Mouse (Mus musculus) hindbrain, postnatal 0 days (tissue): Measurements from ENCODE around the gene Ublcp1. TPM values are rescaled to one million over a fixed set of nuclear protein-coding genes. Genes with fewer than 3 reads are reported as not detected.

Experiments used
- ATAC-seq: fragments of 200-750 bp; cut with Nextera tagmentation; 2 replicates; pipeline ENCODE4 v1.8.0; 2017; ENCODE audit warnings: mild to moderate bottlenecking, moderate TSS enrichment, moderate library complexity
- DNase-seq: peaks from one replicate; pipeline ENCODE4 v3.0.0-alpha.2; 2015; ENCODE audit warnings: low spot score
- H3K27ac ChIP-seq: fragments of 300-500 bp; sonication (generic); 2 replicates; pipeline ENCODE4 v1.5.1; 2014; ENCODE audit warnings: mild to moderate bottlenecking
- H3K27me3 ChIP-seq: fragments of 300-500 bp; sonication (generic); 2 replicates; pipeline ENCODE4 v1.6.1; 2014; ENCODE audit warnings: low read length, mixed read lengths; ENCODE audit not compliant: insufficient read depth
- H3K36me3 ChIP-seq: fragments of 300-500 bp; sonication (generic); 2 replicates; pipeline ENCODE4 v1.6.1; 2014; ENCODE audit warnings: low read length, mixed read lengths; ENCODE audit not compliant: insufficient read depth
- H3K4me1 ChIP-seq: fragments of 300-500 bp; sonication (generic); 2 replicates; pipeline ENCODE4 v1.6.1; 2014; ENCODE audit warnings: antibody characterized with exemption, low read length, mixed read lengths; ENCODE audit not compliant: insufficient read depth
- H3K4me2 ChIP-seq: fragments of 300-500 bp; sonication (generic); 2 replicates; pipeline ENCODE4 v1.6.1; 2014; ENCODE audit warnings: low read depth, mild to moderate bottlenecking, low read length, moderate library complexity, mixed read lengths
- H3K4me3 ChIP-seq: fragments of 300-500 bp; sonication (generic); 2 replicates; pipeline ENCODE4 v1.5.1; 2014; ENCODE audit warnings: low read length
- H3K9ac ChIP-seq: fragments of 300-500 bp; sonication (generic); replicated peaks from 2 replicates; pipeline ENCODE4 v1.6.1; 2014; ENCODE audit warnings: mild to moderate bottlenecking, low read length, moderate library complexity, mixed read lengths
- H3K9me3 ChIP-seq: fragments of 300-500 bp; sonication (generic); 2 replicates; pipeline ENCODE4 v1.6.1; 2016; ENCODE audit warnings: low read length, mixed read lengths
- CTCF ChIP-seq: IDR thresholded peaks from 2 replicates; pipeline ENCODE4 v1.5.1; 2016; ENCODE audit warnings: antibody characterized with exemption, control low read depth, low read depth
- WGBS: fragments of 180-500 bp; shearing (Covaris S2); extraction: QIAGEN DNeasy Blood & Tissue Kit; methylation state at CpG from one replicate; pipeline ENCODE4 v1.1.7; 2014; 5-methylcytosine and 5-hydroxymethylcytosine counted together
- polyA plus RNA-seq: library from polyadenylated mRNA; unstranded; fragments of >200 nt; fragmentation: Nextera tagmentation; extraction: Ambion mirVana; gene quantifications from 2 replicates; pipeline ENCODE4 v1.2.1, GENCODE M21; 2015
- total RNA-seq: library from RNA; depleted of rRNA; stranded (reverse); fragments of >200 nt; gene quantifications from 2 replicates; pipeline ENCODE4 v1.2.3, GENCODE M21; 2014; rRNA removed

The Ublcp1 gene
- total RNA-seq: 19.9 and 23.6 TPM in 2 replicates
- polyA plus RNA-seq: 48.8 and 50.4 TPM in 2 replicates

DNA sequence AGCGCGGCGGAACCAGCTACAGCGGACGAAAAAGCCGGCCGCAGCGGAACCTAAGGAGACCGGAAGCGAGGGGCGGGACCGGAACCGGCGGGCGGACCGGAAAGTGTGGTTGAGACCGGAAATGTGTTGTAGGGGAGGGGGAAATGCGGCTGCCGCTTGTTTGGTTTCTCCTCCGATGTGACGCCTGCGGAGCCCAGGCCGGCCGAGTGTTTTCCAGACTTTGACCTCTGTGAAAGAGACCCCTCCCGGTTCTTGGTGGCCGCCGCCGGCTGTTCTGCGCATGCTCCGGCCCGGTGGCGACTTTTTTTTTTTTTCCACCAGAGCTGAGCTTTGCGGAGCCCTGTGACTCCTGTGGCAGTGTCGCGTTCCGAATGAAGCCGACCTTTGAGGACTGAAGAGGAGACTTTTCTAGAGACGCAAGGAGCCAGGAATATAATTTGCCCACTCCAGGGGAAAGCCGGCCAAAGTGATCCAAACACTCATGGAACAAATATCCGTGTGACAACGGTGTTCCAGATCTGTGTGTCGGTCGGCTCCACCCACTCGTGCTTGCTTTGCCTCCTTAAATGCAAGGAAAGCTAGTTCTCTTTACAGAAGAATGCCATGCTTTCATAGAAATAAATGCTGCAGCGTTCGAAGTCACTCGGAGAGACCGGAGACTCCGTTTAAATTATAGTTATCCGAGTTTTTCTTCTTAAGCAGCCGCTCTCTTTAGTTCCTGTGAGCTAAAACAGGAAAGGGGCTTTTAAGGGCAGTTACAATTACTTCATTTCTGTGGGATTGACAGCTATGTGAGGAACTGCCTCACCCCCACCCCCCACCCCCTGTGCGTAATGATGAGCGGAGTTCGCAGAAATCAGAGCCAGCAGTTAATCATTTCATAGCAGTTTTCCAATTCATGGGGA, at the start of gene Ublcp1:
Gene Ublcp1, minus strand, starts transcription at position 67 of the 905 bp plus-strand sequence.
- H3K4me2 ChIP-seq: peak within 1 kb of the TSS; percentile 89
- peak within 1 kb of the TSS; percentile 83 for H3K9ac ChIP-seq
- ATAC-seq (peak; percentile 96), DNase-seq (peak; percentile 97)
- H3K36me3 ChIP-seq: no peaks in the 10 kb centered on the region
- H3K27me3 ChIP-seq: no peaks in the 10 kb centered on the region
- no peaks in the 10 kb centered on the region for H3K9me3 ChIP-seq
- TF ChIP-seq CTCF: peak; percentile 12; the same call in 1 of the 2 replicates
- peak within 1 kb of the TSS; percentile 90 for H3K4me3 ChIP-seq
- no peaks in the 10 kb centered on the region for H3K4me1 ChIP-seq
- under 1% methylated on average over 54 of the region's 54 CpGs for WGBS
- peak within 1 kb of the TSS; percentile 89 for H3K27ac ChIP-seq

DNA sequence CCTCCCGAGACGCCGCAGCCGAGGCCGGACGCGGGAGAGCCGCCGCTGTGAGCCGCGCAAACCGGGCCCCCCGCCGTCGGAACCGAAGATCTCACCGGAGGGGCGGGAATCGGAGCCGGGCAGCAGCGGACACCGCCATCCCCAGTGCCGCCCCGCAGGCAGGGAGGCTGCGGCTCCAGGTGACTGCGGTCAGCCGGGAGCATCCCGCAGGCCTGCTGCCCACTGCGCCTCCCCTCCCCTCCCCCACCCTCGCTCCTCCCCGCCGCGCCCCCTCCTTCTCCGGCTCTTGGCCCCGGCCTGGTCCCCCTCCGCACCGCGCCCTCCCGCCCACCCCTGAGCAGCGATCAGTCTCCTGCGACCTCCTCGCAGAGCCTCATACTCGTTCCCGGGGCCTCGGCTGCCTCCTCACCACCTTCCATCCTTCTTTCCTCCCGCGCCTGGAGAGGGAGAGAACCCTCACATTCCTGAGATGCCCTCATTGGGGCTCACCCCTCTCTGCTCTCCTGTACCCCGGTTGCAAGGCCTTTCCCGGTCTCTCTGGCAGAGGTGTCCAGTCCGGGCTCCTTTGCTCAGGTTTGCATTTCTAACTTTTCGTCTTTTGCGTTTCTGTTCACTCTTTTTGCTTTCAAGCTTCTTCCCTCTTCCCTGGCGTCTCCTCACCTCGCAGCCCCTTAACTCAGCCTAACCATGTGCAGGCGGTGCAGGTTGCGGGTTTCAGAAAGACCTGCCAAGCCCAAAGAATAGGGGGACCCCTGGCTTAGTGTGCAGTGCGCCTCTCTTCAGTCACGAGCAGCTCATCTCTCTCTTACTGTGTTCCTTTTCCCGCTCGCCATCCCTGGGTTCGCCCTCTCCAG, 49.0 kb upstream of the Ublcp1 start:
- DNase-seq: peak; percentile 40

DNA sequence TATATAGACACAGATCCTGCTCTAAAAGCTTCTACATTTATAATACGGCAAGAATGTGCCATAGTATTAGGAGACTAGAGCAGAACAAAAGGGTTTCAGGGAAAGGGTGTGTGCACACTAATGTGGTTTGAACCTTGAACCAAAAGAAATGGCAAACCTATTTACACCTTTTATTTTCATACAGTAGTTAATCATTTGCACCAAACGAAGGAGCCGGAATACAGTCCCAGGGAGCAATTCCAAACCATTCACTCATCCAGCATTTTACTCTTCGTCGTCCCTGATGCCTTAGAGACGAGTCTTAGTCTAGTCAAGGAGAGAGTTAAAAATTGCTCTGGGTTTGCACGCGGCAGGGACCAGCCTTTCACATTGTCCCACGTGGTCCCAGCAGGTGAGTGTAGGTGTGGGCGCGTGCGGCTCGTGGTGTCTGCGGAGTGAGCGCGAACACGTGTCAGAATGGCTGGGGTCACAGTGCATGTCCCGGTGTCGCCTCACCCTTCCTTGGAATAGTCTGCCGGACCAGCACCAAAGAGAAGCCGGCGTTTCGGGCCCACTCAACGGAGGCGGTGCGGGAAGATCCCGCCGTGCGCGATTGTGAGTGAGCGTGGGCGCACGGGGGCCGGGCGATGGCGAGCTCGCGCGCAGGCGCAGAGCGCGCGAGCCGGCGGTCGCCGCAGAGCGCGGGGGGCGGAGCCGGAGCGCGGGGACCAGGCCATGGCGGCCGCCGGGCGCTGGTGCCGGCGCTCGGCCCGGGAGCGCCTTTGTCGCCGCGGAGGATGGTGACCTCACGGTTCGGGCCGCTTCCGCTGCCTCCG, 48.2 kb upstream of the Ublcp1 start, which contains the start of gene Rnf145:
Gene Rnf145, plus strand, starts transcription at position 684 of the 815 bp plus-strand sequence.
- H3K27me3 ChIP-seq: no peaks in the 10 kb centered on the region
- DNase-seq: peak; percentile 90
- no peaks in the 10 kb centered on the region for H3K36me3 ChIP-seq
- H3K9ac ChIP-seq: peak within 1 kb of the TSS; percentile 95
- peak within 1 kb of the TSS; percentile 98 for H3K4me3 ChIP-seq
- H3K9me3 ChIP-seq: no peaks in the 10 kb centered on the region
- WGBS: 2% methylated on average over 64 of the region's 70 CpGs
- H3K4me1 ChIP-seq: peaks cover 13% of the 10 kb centered on the region; the same call in 1 of the 2 replicates
- ATAC-seq: peak; percentile 91
- H3K27ac ChIP-seq: peak within 1 kb of the TSS; percentile 96
- TF ChIP-seq CTCF: no peak
- H3K4me2 ChIP-seq: peak within 1 kb of the TSS; percentile 64

More for the DNA sequence above, 49.0 kb upstream of the Ublcp1 start:
- Histone ChIP-seq H3K27me3 (no peaks in the 10 kb centered on the region), H3K4me1 (peaks cover 13% of the 10 kb centered on the region; the same call in 1 of the 2 replicates), H3K27ac (peak overlapping the region; percentile 96), H3K4me3 (peak overlapping the region; percentile 98), H3K9me3 (no peaks in the 10 kb centered on the region), H3K4me2 (peak overlapping the region; percentile 64), H3K36me3 (no peaks in the 10 kb centered on the region), H3K9ac (peak overlapping the region; percentile 95)
- TF ChIP-seq CTCF: no peak
- WGBS: under 1% methylated on average over 40 of the region's 61 CpGs
- ATAC-seq: peak; percentile 46

DNA sequence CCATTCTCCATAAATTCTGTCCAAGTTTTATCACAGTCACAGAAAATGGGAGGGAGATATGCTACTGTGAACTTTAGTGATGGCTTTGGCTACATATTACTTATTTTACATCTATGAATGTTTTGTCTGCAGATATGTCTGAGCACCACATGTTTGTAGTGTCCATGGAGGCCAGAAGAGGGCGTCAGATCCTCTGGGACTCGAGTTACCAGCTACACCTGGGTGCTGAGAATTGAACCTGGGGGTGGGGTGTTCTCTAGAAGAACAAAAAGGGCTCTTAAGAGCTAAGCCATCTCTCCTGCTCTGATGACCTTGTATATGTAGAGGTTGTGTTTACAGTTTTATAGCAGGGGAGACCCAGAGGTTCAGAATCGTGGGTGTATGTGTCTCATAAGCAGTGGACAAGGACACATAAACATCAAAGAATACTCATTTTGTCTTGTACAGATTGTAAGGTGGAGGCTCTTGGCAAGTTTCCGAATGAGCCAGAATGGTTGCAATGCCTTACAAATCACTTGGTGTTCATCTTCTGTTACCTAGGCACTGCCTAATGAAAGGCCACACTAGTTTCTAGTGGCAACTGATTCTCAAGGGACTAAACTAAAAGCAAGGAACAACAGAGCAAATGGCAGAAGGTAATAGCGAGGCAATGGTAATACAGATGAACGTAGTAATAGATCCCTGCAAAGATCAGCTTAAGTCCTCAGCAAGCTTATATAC, 47.4 kb upstream of the Ublcp1 start:
- Histone ChIP-seq H3K4me2 (peak overlapping the region; percentile 64), H3K4me1 (peaks cover 13% of the 10 kb centered on the region; the same call in 1 of the 2 replicates), H3K9ac (peak overlapping the region; percentile 95; the same call in 1 of the 2 replicates), H3K9me3 (no peaks in the 10 kb centered on the region), H3K4me3 (peak overlapping the region; percentile 98), H3K27me3 (no peaks in the 10 kb centered on the region), H3K27ac (peak overlapping the region; percentile 96), H3K36me3 (no peaks in the 10 kb centered on the region)
- no peak for ATAC-seq
- WGBS: 42% methylated on average over 6 of the region's 6 CpGs
- DNase-seq: peak; percentile 20
- no peak for TF ChIP-seq CTCF

DNA sequence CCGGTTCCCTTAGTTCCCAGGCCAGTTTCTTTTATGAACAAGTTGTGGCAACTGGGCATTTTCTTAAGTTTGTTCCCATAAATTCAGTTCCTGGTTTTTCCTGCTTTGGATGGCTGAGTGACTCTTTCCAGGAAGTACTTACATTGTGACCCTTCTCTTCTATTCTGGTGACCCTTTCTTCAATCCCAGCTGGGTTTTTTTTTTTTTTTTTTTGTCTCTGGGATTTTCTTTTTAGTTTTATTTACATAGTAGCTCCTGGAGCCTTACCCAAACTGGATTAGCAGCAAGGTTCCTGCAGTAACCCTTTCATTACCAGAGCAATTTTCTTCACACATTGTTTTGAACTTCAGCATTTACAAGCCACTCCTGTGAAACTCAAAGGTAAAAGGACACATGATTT, 46.1 kb upstream of the Ublcp1 start:
- 30% methylated on average over 1 of the region's 1 CpGs for WGBS
- Histone ChIP-seq H3K4me2 (no peak overlapping the region), H3K27ac (no peak overlapping the region), H3K36me3 (no peaks in the 10 kb centered on the region), H3K4me1 (peaks cover 9% of the 10 kb centered on the region; the same call in 1 of the 2 replicates), H3K4me3 (no peak overlapping the region), H3K27me3 (no peaks in the 10 kb centered on the region), H3K9me3 (no peaks in the 10 kb centered on the region), H3K9ac (no peak overlapping the region)
- no peak for TF ChIP-seq CTCF
- no peak for ATAC-seq
- DNase-seq: no peak
